Mouse (Mus musculus) kidney, embryonic 15.5 days (tissue): Measurements from ENCODE around the gene Gm10840. TPM values are rescaled to one million over a fixed set of nuclear protein-coding genes. Genes with fewer than 3 reads are reported as not detected.

Experiments used
- polyA plus RNA-seq: library from polyadenylated mRNA; unstranded; fragments of >200 nt; fragmentation: Nextera tagmentation; extraction: Ambion mirVana; gene quantifications from 2 replicates; pipeline ENCODE4 v1.2.1, GENCODE M21; 2015

Gm10840 gene
- polyA plus RNA-seq, 1 experiment from 2014 or later, result not detected

Other genes starting within 250 kb of the Gm10840 start
- 28.9 and 39.8 TPM in 2 replicates for gene Cyb561, start 207.5 kb upstream of the Gm10840 start, polyA plus RNA-seq
- gene Ace, start 192.9 kb upstream of the Gm10840 start, polyA plus RNA-seq, result 9.8 and 11.1 TPM in 2 replicates
- not detected in 2 replicates for gene Ace3, start 166.2 kb upstream of the Gm10840 start, polyA plus RNA-seq
- 0.26 and 0.39 TPM in 2 replicates for gene Kcnh6, start 152.7 kb upstream of the Gm10840 start, polyA plus RNA-seq
- 62.9 and 67.4 TPM in 2 replicates for gene Dcaf7, start 124.0 kb upstream of the Gm10840 start, polyA plus RNA-seq
- gene Taco1, start 94.8 kb upstream of the Gm10840 start, polyA plus RNA-seq, result 11.4 and 12.1 TPM in 2 replicates
- 22.1 and 24.3 TPM in 2 replicates for gene Map3k3, start 76.2 kb upstream of the Gm10840 start, polyA plus RNA-seq
- gene Limd2, start within 50 bp of the Gm10840 start, polyA plus RNA-seq, result 201 and 217 TPM in 2 replicates
- 28.6 and 31.5 TPM in 2 replicates for gene Strada, start 41.3 kb downstream of the Gm10840 start, polyA plus RNA-seq
- gene Ccdc47, start 55.5 kb downstream of the Gm10840 start, polyA plus RNA-seq, result 85.4 and 89.5 TPM in 2 replicates
- 75.9 and 77.8 TPM in 2 replicates for gene Ddx42, start 56.1 kb downstream of the Gm10840 start, polyA plus RNA-seq
- 64.3 and 70.2 TPM in 2 replicates for gene Ftsj3, start 95.2 kb downstream of the Gm10840 start, polyA plus RNA-seq
- 303 and 306 TPM in 2 replicates for gene Psmc5, start 95.3 kb downstream of the Gm10840 start, polyA plus RNA-seq
- 57.8 and 59.0 TPM in 2 replicates for gene Smarcd2, start 112.1 kb downstream of the Gm10840 start, polyA plus RNA-seq
- 0.65 and 0.82 TPM in 2 replicates for gene Tcam1, start 115.8 kb downstream of the Gm10840 start, polyA plus RNA-seq
- gene Gh, start 141.0 kb downstream of the Gm10840 start, polyA plus RNA-seq, result not detected in 2 replicates
- 6.8 and 7.3 TPM in 2 replicates for gene Cd79b, start 153.9 kb downstream of the Gm10840 start, polyA plus RNA-seq
- gene Scn4a, start 192.4 kb downstream of the Gm10840 start, polyA plus RNA-seq, result 0.42 and 0.75 TPM in 2 replicates
- gene Prr29, start 204.6 kb downstream of the Gm10840 start, polyA plus RNA-seq, result 0.23 and 0.60 TPM in 2 replicates
- gene Icam2, start 227.2 kb downstream of the Gm10840 start, polyA plus RNA-seq, result 68.9 and 75.5 TPM in 2 replicates